Mouse (Mus musculus) spleen, adult 2 months (tissue): Measurements from ENCODE around the gene Wdsub1.

Source experiments
- CTCF ChIP-seq: fragments of 200-500 bp; IDR thresholded peaks from 2 replicates; pipeline ENCODE4 v1.5.1; 2011; ENCODE audit warnings: mild to moderate bottlenecking, inconsistent platforms; ENCODE audit not compliant: insufficient read depth, insufficient read length, insufficient replicate concordance; ENCODE audit errors: extremely low read depth
- POLR2A ChIP-seq: fragments of 200-500 bp; IDR thresholded peaks from 2 replicates; pipeline ENCODE4 v1.6.1; 2011; ENCODE audit warnings: low read depth, low read length, inconsistent platforms

DNA sequence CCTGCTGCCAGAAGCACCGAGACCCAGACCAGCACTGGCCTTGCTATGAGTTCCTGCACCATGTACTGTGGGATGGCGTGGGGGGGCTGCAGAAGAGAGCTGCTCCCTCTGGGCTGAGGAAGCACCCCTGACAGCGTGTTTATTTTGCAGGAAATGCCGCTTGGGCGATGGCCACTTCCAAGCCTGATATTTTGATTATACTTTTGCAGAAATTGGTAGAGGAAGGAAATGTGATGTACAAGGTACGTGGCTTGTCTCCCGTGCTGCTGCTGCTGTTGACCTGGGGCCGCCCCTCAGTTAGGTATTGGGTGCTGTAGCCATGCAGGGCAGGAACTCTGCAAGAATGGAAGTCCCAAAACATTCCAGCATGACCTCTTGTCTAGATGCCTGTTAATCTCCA is 43.6 kb downstream of the Wdsub1 start:
- TF ChIP-seq CTCF (no peak), POLR2A (no peak)
